Mouse (Mus musculus): ENCODE measurements at regions not wholly inside any gene's neighbourhood (a gene's known extent, or its start where the extent isn't known, plus 50 kb on each side); places are given as distances from the start of the nearest gene placed in this dataset.

DNA sequence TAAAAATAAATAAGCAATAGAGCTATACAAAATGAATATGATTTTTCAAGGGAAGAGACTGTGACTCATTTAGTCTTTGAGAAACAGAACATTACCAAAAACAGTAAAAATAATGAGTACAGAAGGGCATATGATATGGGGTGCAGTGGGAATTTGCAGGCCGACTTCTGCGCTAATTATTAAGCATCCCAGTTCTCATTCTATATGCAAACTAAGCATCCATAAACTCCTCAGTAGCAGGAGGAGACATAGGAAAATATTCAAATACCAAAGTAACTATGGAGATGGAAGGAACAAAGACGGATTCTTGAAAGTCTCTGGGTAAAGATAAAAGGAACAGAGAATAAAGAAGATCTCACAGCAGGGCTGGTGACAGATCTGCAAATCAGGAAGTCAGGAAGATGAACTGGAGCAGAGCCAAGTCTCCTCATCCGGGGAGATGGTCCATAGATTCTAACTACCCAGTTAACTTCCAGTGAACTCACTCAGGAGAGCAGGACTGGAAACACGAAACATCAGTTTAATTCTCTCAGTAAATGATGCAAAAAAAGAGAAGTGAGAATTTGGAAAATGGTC is 52.0 kb upstream of the Pkn2 start:
- TF ChIP-seq CTCF (IDR thresholded peaks at IDR 0.05) (no peak), EP300 (IDR thresholded peaks at IDR 0.05) (no peak)
- no peak overlapping the region for H3K27ac ChIP-seq (ENCODE audit: low read length)
- no peaks in the 10 kb centered on the region for H3K36me3 ChIP-seq (ENCODE audit: insufficient read depth, low read length)
- no peak overlapping the region for H3K4me2 ChIP-seq (replicated peaks; ENCODE audit: low read depth, low read length)
- ATAC-seq, result no peak
- H3K27me3 ChIP-seq (replicated peaks; ENCODE audit: insufficient read depth, low read length), result no peaks in the 10 kb centered on the region
- H3K4me3 ChIP-seq (ENCODE audit: low read depth, low read length), result no peak overlapping the region
- no peaks in the 10 kb centered on the region for H3K9me3 ChIP-seq (ENCODE audit: low read length)
- no peaks in the 10 kb centered on the region for H3K4me1 ChIP-seq (ENCODE audit: insufficient read depth, low read depth, low read length)
- DNase-seq (ENCODE audit: low spot score), result no peak
- H3K9ac ChIP-seq (replicated peaks; ENCODE audit: low read depth), result no peak overlapping the region
- WGBS, result 64% methylated on average over 5 of the region's 5 CpGs

Data from lung, postnatal 0 days (tissue).